Mouse (Mus musculus) olfactory bulb, adult 2 months (tissue): ENCODE results near the gene Slc36a1.

Source experiments
- CTCF ChIP-seq: fragments of 200-500 bp; IDR thresholded peaks from 2 replicates; pipeline ENCODE4 v1.5.1; 2012; ENCODE audit warnings: low read depth, mild to moderate bottlenecking, low read length, moderate library complexity; ENCODE audit not compliant: insufficient read depth
- POLR2A ChIP-seq: fragments of 200-500 bp; IDR thresholded peaks from 2 replicates; pipeline ENCODE4 v1.6.1; 2012; ENCODE audit warnings: mild to moderate bottlenecking, low read depth, low read length, moderate library complexity; ENCODE audit not compliant: insufficient read depth

- TF ChIP-seq POLR2A (no peak), CTCF (no peak)
Measured at GRCm38 (mm10) chr11:55170501-55170900, 33.6 kb upstream of the Slc36a1 start.
